Mouse (Mus musculus) G1E (cell line): ENCODE data around the gene Apoa4. TPM values are rescaled to one million over a fixed set of nuclear protein-coding genes. Genes with fewer than 3 reads are reported as not detected.
A peak's percentile ranks its signal among the peaks of the same experiment; 100 is the strongest.

Source experiments
- ATAC-seq: 2 replicates; pipeline ENCODE4 v1.8.0; 2016; ENCODE audit warnings: mild to moderate bottlenecking; ENCODE audit not compliant: insufficient number of reproducible peaks, poor library complexity, low FRiP score, severe bottlenecking; ENCODE audit errors: extremely low read depth
- DNase-seq: peaks from one replicate; pipeline ENCODE4 v3.0.0; 2012; ENCODE audit warnings: low spot score
- H3K27me3 ChIP-seq: 2 replicates; pipeline ENCODE4 v1.6.1; 2012; ENCODE audit warnings: mild to moderate bottlenecking, low read length, inconsistent platforms; ENCODE audit not compliant: insufficient read depth
- H3K36me3 ChIP-seq: replicated peaks from 2 replicates; pipeline ENCODE3; 2012; ENCODE audit warnings: mild to moderate bottlenecking, inconsistent platforms
- H3K4me1 ChIP-seq: 2 replicates; pipeline ENCODE4 v1.6.1; 2012; ENCODE audit warnings: low read depth, low read length, inconsistent platforms, mixed read lengths; ENCODE audit not compliant: insufficient read depth
- H3K4me3 ChIP-seq: 2 replicates; pipeline ENCODE4 v1.5.1; 2012; ENCODE audit warnings: low read depth, mild to moderate bottlenecking, inconsistent platforms, low read length, moderate library complexity, mixed read lengths
- H3K9me3 ChIP-seq: replicated peaks from 2 replicates; pipeline ENCODE4 v1.6.1; 2012; ENCODE audit warnings: inconsistent platforms
- CTCF ChIP-seq: IDR thresholded peaks from 2 replicates; pipeline ENCODE4 v1.5.1; 2012; ENCODE audit warnings: low read depth, low read length, inconsistent platforms, mixed read lengths
- GATA1 ChIP-seq: IDR thresholded peaks from 2 replicates; pipeline ENCODE4 v1.6.1; 2012; ENCODE audit warnings: borderline replicate concordance, low read length, inconsistent platforms, mixed read lengths
- GATA2 ChIP-seq: IDR thresholded peaks from 2 replicates; pipeline ENCODE4 v1.6.1; 2012; ENCODE audit warnings: low read depth, low read length, inconsistent platforms, borderline replicate concordance
- POLR2AphosphoS5 ChIP-seq: IDR thresholded peaks from 2 replicates; pipeline ENCODE4 v1.6.1; 2012; ENCODE audit warnings: low read depth, low read length, inconsistent platforms; ENCODE audit not compliant: insufficient replicate concordance
- TAL1 ChIP-seq: conservative IDR thresholded peaks from 2 replicates; pipeline ENCODE4 v1.6.1; 2012; ENCODE audit warnings: low read depth, low read length, inconsistent platforms, mixed read lengths
- polyA plus RNA-seq: library from polyadenylated mRNA; stranded (reverse); fragments of >175 nt; gene quantifications from 2 replicates; pipeline ENCODE4 v1.2.3, GENCODE M21; 2012
- total RNA-seq, 2 experiments: library from RNA; stranded (forward) in 1 of 2; stranded (reverse) in 1 of 2; fragments of 200-1000 nt in 1 of 2; fragments of >200 nt in 1 of 2; fragmentation: Nextera tagmentation in 1 of 2; gene quantifications; 2 replicates each; pipeline ENCODE4 v1.2.3; 2014 to 2017

Gene Apoa4
- total and polyA plus RNA-seq, 3 experiments, result not detected

DNA sequence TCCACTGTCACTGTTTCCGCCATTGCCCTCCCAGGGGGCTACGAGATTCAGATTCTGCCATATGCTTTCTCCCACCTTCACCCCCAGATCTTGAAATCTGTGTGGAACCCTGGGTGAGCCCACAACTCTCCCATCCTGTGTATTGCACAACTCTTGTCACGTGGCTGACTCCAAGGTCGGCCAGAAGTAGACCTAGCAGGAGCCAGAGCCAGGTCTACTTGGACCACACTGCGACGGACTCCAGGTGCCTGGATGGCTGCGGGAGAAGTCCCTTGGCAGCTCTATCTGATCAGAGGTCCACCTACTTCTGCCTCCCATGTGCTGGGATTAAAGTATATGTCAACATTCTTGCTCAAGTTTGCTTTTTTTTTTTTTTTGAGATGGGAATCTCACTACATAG is 20.6 kb downstream of the Apoa4 start:
- Histone ChIP-seq H3K4me3 (no peak overlapping the region), H3K36me3 (no peaks in the 10 kb centered on the region), H3K9me3 (no peaks in the 10 kb centered on the region), H3K27me3 (peaks cover 59% of the 10 kb centered on the region), H3K4me1 (peaks cover 3% of the 10 kb centered on the region; the same call in 1 of the 2 replicates)
- no peak for TF ChIP-seq POLR2AphosphoS5
- TF ChIP-seq GATA2, result no peak
- no peak for TF ChIP-seq CTCF
- TF ChIP-seq GATA1, result no peak
- TF ChIP-seq TAL1, result no peak
- ATAC-seq, result no peak
- DNase-seq, result no peak

DNA sequence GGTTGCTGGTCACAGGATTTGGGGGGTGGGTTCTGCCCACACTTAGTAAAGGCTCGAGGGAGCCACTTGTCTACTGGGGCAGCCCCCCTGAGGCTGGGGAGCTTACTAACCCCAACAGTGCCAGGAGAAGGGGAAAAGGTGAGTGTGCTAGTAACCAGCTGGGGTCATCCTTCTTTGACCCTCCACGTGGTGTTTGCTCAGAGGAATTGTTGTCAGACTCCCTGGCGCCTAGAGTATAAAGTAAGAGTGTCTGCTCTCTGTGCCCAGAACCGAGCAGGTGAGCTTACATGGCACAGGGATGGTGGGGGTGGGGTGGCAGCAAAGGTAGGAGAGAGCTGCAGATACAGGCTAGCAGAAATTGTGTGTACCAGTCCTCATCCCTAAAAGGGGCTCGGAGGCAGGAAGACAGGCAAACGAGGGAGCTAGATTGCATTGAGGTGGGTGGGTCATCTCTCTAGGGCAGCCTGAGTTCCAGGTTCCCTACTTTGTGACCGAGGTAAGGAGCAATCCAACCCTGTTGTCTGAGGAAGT is 27.9 kb downstream of the Apoa4 start, which contains the start of gene Apoa5:
TSS of gene Apoa5 (plus strand) at position 291 of the 531 bp plus-strand sequence.
- TF ChIP-seq TAL1 (no peak), POLR2AphosphoS5 (no peak), GATA2 (no peak), GATA1 (no peak), CTCF (no peak)
- Histone ChIP-seq H3K36me3 (peaks cover 10% of the 10 kb centered on the region), H3K4me3 (no peak within 1 kb of the TSS), H3K9me3 (no peaks in the 10 kb centered on the region), H3K27me3 (peaks cover 53% of the 10 kb centered on the region), H3K4me1 (peaks cover 20% of the 10 kb centered on the region)
- DNase-seq (no peak), ATAC-seq (no peak)

DNA sequence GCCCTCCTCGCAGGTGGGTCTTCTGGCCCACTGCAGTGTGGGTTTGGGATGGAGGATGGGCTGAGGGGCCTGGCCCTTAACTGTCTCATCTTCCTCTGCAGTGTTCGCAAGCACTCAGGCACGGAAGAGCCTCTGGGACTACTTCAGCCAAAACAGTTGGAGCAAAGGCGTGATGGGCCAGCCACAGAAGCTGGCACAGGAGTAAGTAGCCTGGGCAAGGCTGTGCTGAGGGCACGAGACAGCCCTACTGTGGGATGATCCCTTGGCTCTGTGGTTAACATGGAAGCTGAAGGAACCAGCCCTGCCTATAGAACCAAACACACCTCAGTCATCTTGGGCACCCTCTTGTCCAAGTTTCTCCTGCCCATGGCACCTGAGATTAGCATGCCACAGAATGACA is 28.6 kb downstream of the Apoa4 start:
- Histone ChIP-seq H3K9me3 (no peaks in the 10 kb centered on the region), H3K36me3 (peaks cover 15% of the 10 kb centered on the region), H3K4me3 (no peak overlapping the region), H3K27me3 (peaks cover 46% of the 10 kb centered on the region), H3K4me1 (peaks cover 24% of the 10 kb centered on the region)
- ATAC-seq (no peak), DNase-seq (no peak)
- TF ChIP-seq POLR2AphosphoS5 (no peak), TAL1 (no peak), GATA2 (no peak), CTCF (no peak), GATA1 (no peak)

DNA sequence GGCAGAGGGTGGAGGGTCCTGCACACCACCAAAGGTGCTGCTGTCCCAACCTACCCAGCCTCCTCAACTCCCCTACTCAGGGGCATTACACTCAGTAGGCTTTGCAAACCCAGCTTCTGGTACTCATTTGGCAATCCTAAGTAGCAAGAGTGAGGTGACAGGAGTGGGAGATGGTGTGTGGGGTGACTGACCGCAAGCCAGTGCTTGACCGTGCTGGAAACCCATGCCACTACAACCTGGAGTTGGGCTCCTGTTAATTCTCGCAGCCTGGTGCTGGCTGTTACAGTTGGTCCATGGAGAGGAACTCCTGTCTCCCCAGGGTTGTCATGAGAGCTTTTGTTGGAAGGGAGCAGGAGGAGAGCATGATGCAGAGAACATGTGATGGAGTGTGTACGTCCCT is 30.3 kb downstream of the Apoa4 start:
- H3K9me3 ChIP-seq, result no peaks in the 10 kb centered on the region
- ATAC-seq (no peak), DNase-seq (no peak)
- peaks cover 38% of the 10 kb centered on the region for H3K4me1 ChIP-seq
- H3K4me3 ChIP-seq, result no peak overlapping the region
- peaks cover 30% of the 10 kb centered on the region for H3K36me3 ChIP-seq
- peaks cover 40% of the 10 kb centered on the region for H3K27me3 ChIP-seq
- TF ChIP-seq GATA2 (no peak), CTCF (no peak), GATA1 (no peak), POLR2AphosphoS5 (no peak), TAL1 (no peak)

DNA sequence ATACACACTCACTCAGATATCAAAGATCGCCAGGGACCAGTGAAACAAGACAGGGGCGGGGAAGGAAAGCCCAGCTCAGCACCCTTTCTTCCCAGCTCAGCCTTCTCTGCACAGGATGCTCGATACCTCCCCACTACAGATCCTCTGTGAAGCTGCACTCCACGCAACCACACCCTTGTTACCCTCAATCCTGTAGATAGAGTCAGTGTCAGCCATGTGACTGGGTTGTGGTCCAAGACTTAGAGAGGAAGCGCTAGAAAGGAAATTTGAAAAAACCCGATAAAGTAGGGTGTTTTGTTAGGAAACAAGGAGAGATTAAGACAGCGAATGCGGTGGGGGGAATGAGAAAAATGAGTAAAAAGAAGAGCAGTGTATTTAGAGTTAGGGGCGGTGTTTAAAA is 31.6 kb downstream of the Apoa4 start:
- DNase-seq (peak; percentile 47), ATAC-seq (no peak)
- Histone ChIP-seq H3K9me3 (no peaks in the 10 kb centered on the region), H3K27me3 (peaks cover 34% of the 10 kb centered on the region), H3K4me3 (peak overlapping the region; percentile 92; the same call in 1 of the 2 replicates), H3K4me1 (peaks cover 43% of the 10 kb centered on the region), H3K36me3 (peaks cover 43% of the 10 kb centered on the region)
- no peak for TF ChIP-seq POLR2AphosphoS5
- TF ChIP-seq GATA2, result no peak
- TF ChIP-seq TAL1, result no peak
- TF ChIP-seq GATA1, result no peak
- TF ChIP-seq CTCF, result no peak

DNA sequence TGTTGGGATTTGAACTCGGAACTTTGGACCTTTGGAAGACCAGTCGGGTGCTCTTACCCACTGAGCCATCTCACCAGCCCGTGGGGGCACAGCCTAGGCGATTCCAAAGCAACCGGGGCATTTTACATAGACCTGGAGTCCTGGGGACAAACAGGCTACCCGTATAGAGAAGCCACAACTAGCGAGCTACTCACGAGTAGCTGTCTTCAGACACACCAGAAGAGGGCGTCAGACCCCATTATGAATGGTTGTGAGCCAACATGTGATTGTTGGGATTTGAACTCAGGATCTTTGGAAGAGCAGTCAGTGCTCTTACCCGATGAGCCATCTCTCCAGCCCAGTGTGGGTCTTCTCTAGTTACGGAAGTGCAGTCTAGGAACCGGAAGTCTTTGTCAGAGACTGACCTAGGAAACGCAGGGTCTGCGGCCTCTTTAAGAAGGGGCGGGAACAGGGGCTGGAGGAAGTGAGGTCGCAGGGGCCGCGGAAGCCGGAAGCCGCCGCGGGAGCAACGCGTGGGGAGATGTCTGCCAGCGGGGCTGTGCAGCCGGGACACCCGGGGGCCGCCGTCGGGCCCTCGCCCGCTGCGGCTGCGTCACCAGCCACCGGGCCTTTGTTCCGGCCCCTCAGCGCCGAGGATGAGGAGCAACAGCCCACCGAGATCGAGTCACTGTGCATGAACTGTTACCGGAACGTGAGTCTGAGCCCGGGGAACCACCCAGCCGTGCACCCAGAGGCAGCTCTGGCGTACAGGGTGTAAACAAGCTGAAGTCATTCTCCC is 32.4 kb downstream of the Apoa4 start, which contains the start of gene Zpr1:
TSS of gene Zpr1 (plus strand) at position 388 of the 778 bp plus-strand sequence.
- Histone ChIP-seq H3K4me3 (peak within 1 kb of the TSS; percentile 92), H3K4me1 (peaks cover 42% of the 10 kb centered on the region), H3K36me3 (peaks cover 51% of the 10 kb centered on the region), H3K9me3 (no peaks in the 10 kb centered on the region), H3K27me3 (peaks cover 27% of the 10 kb centered on the region)
- DNase-seq, result peak; percentile 97
- ATAC-seq, result peak; percentile 98
- TF ChIP-seq CTCF, result no peak
- no peak for TF ChIP-seq POLR2AphosphoS5
- TF ChIP-seq GATA1, result no peak
- TF ChIP-seq GATA2, result no peak
